Mouse (Mus musculus) liver, embryonic 13.5 days (tissue): ENCODE results near the gene Tmc1. TPM values are rescaled to one million over a fixed set of nuclear protein-coding genes. Genes with fewer than 3 reads are reported as not detected.

ENCODE experiments used
- ATAC-seq: fragments of 200-750 bp; cut with Nextera tagmentation; 2 replicates; pipeline ENCODE4 v1.8.0; 2017; ENCODE audit warnings: low read depth, mild to moderate bottlenecking, moderate number of reproducible peaks, moderate library complexity
- DNase-seq: peaks from one replicate; pipeline ENCODE4 v3.0.0; 2022
- H3K27ac ChIP-seq: fragments of 300-500 bp; sonication (generic); 2 replicates; pipeline ENCODE4 v1.5.1; 2015; ENCODE audit warnings: moderate library complexity, mild to moderate bottlenecking, inconsistent platforms
- H3K27me3 ChIP-seq: fragments of 300-500 bp; sonication (generic); 2 replicates; pipeline ENCODE4 v1.6.1; 2015; ENCODE audit warnings: mild to moderate bottlenecking, inconsistent platforms
- H3K36me3 ChIP-seq: fragments of 300-500 bp; sonication (generic); 2 replicates; pipeline ENCODE4 v1.6.1; 2015; ENCODE audit warnings: mild to moderate bottlenecking, inconsistent platforms
- H3K4me1 ChIP-seq: fragments of 300-500 bp; sonication (generic); replicated peaks from 2 replicates; pipeline ENCODE4 v1.6.1; 2015; ENCODE audit warnings: inconsistent platforms
- H3K4me2 ChIP-seq: fragments of 300-500 bp; sonication (generic); 2 replicates; pipeline ENCODE4 v1.6.1; 2015; ENCODE audit warnings: inconsistent platforms, mild to moderate bottlenecking, moderate library complexity
- H3K4me3 ChIP-seq: fragments of 300-500 bp; sonication (generic); replicated peaks from 2 replicates; pipeline ENCODE4 v1.5.1; 2015; ENCODE audit warnings: mild to moderate bottlenecking, inconsistent platforms
- H3K9ac ChIP-seq: fragments of 300-500 bp; sonication (generic); 2 replicates; pipeline ENCODE4 v1.6.1; 2015; ENCODE audit warnings: mild to moderate bottlenecking, inconsistent platforms
- H3K9me3 ChIP-seq: fragments of 300-500 bp; sonication (generic); replicated peaks from 2 replicates; pipeline ENCODE4 v1.6.1; 2016; ENCODE audit warnings: inconsistent platforms
- WGBS: fragments of 180-500 bp; shearing (Covaris S2); methylation state at CpG from one replicate; pipeline ENCODE4 v1.1.7; 2015; ENCODE audit not compliant: insufficient replicate concordance; 5-methylcytosine and 5-hydroxymethylcytosine counted together
- polyA plus RNA-seq: library from polyadenylated mRNA; unstranded; fragments of >200 nt; fragmentation: Nextera tagmentation; extraction: Ambion mirVana; gene quantifications from 2 replicates; pipeline ENCODE4 v1.2.1, GENCODE M21; 2015

Tmc1 gene
- polyA plus RNA-seq, 1 experiment from 2014 or later = 0.02 TPM

GRCm38 (mm10) chr19:20881205-20881604 is 72.8 kb downstream of the Tmc1 start:
- H3K9me3 ChIP-seq = no peaks in the 10 kb centered on the region
- 18% methylated on average over 2 of the region's 2 CpGs for WGBS
- H3K4me3 ChIP-seq = no peak overlapping the region
- no peaks in the 10 kb centered on the region for H3K4me1 ChIP-seq
- H3K4me2 ChIP-seq = no peak overlapping the region
- no peak for ATAC-seq
- no peaks in the 10 kb centered on the region for H3K27me3 ChIP-seq
- no peak overlapping the region for H3K9ac ChIP-seq
- H3K36me3 ChIP-seq = no peaks in the 10 kb centered on the region
- no peak for DNase-seq
- H3K27ac ChIP-seq = no peak overlapping the region

DNA sequence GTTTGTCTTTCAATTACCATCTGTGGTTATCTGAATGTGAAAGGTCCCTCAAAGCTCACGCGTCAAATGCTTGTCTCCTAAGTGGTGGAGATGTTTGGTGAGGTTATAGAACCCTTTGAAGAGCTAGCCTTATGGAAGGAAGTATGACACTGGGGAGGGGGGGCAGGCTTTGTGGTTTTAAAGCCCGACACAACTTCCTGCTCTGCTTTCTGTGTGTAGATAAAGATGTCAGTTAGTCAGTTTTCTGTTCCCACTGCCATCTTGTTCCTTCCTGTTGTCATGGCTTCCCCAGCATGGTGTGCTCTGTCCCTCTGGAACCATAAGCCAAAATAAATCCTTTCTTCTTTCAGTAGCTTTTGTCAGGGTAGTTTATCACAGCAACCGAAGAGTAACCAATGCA is 78.1 kb downstream of the Tmc1 start:
- Histone ChIP-seq H3K9me3 (no peaks in the 10 kb centered on the region), H3K27ac (no peak overlapping the region), H3K36me3 (no peaks in the 10 kb centered on the region), H3K4me2 (no peak overlapping the region), H3K9ac (no peak overlapping the region), H3K27me3 (no peaks in the 10 kb centered on the region), H3K4me1 (no peaks in the 10 kb centered on the region), H3K4me3 (no peak overlapping the region)
- WGBS = 25% methylated on average over 4 of the region's 4 CpGs
- DNase-seq (no peak), ATAC-seq (no peak)

GRCm38 (mm10) chr19:20861779-20862178 is 92.2 kb downstream of the Tmc1 start:
- Histone ChIP-seq H3K9ac (no peak overlapping the region), H3K4me1 (no peaks in the 10 kb centered on the region), H3K9me3 (no peaks in the 10 kb centered on the region), H3K36me3 (no peaks in the 10 kb centered on the region), H3K27me3 (no peaks in the 10 kb centered on the region), H3K4me2 (no peak overlapping the region), H3K27ac (no peak overlapping the region), H3K4me3 (no peak overlapping the region)
- ATAC-seq = no peak
- no peak for DNase-seq
- 61% methylated on average over 4 of the region's 4 CpGs for WGBS

- no peak for DNase-seq
- Histone ChIP-seq H3K36me3 (no peaks in the 10 kb centered on the region), H3K9ac (no peak overlapping the region), H3K4me1 (no peaks in the 10 kb centered on the region), H3K27me3 (no peaks in the 10 kb centered on the region), H3K4me3 (no peak overlapping the region), H3K4me2 (no peak overlapping the region), H3K9me3 (no peaks in the 10 kb centered on the region), H3K27ac (no peak overlapping the region)
- WGBS = 63% methylated on average over 1 of the region's 1 CpGs
- no peak for ATAC-seq
These were observed 93.7 kb downstream of the Tmc1 start for GRCm38 (mm10) chr19:20860270-20860669.

DNA sequence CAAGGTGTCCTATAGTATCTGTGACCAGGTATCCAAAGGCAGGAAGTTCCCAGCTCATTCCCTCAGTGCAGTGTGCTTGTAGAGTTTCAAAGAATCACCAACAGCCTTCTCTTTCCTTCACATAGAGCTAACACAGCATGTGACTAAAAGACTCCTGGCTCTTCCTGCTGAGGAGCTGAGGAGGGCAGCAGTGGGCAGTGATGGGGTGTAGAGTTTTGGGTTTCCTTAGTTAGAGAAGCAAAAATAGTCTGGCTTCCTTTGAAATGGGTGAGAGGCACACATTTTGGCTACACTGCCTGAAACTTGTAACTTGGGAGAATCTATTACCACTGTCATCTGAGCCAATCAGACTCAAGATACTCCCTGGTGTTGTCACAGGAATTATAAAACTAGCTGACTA is 96.2 kb downstream of the Tmc1 start:
- Histone ChIP-seq H3K9ac (no peak overlapping the region), H3K4me1 (no peaks in the 10 kb centered on the region), H3K27me3 (no peaks in the 10 kb centered on the region), H3K4me3 (no peak overlapping the region), H3K4me2 (no peak overlapping the region), H3K36me3 (no peaks in the 10 kb centered on the region), H3K27ac (no peak overlapping the region), H3K9me3 (no peaks in the 10 kb centered on the region)
- ATAC-seq (no peak), DNase-seq (no peak)

DNA sequence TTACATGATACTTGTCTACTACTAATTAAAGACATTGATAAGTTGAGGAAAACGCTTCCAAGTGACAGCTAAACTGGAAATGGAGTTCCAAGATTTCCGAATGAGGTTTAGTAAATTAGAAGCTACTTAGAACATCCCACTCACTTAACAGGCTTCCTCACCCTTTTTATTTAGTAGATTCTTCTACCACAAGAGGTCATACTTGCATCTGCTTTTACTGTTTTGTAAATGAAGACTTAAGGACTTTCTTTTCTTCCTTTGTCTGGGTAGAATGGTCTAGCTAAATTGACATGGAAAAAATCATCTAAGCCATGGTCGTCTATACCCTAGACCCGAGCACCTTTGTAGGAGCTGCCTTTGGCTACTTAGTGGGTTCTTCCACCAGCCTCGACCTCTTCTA is 105.1 kb downstream of the Tmc1 start:
- 34% methylated on average over 5 of the region's 5 CpGs for WGBS
- Histone ChIP-seq H3K27ac (no peak overlapping the region), H3K4me1 (no peaks in the 10 kb centered on the region), H3K9me3 (no peaks in the 10 kb centered on the region), H3K36me3 (no peaks in the 10 kb centered on the region), H3K27me3 (no peaks in the 10 kb centered on the region), H3K4me2 (no peak overlapping the region), H3K9ac (no peak overlapping the region), H3K4me3 (no peak overlapping the region)
- no peak for DNase-seq
- no peak for ATAC-seq

GRCm38 (mm10) chr19:20847476-20848073 is 106.4 kb downstream of the Tmc1 start:
- no peaks in the 10 kb centered on the region for H3K27me3 ChIP-seq
- ATAC-seq = no peak
- no peaks in the 10 kb centered on the region for H3K9me3 ChIP-seq
- H3K4me1 ChIP-seq = no peaks in the 10 kb centered on the region
- no peak overlapping the region for H3K4me3 ChIP-seq
- DNase-seq = no peak
- H3K27ac ChIP-seq = no peak overlapping the region
- no peak overlapping the region for H3K9ac ChIP-seq
- no peaks in the 10 kb centered on the region for H3K36me3 ChIP-seq
- 57% methylated on average over 3 of the region's 3 CpGs for WGBS
- H3K4me2 ChIP-seq = no peak overlapping the region

DNA sequence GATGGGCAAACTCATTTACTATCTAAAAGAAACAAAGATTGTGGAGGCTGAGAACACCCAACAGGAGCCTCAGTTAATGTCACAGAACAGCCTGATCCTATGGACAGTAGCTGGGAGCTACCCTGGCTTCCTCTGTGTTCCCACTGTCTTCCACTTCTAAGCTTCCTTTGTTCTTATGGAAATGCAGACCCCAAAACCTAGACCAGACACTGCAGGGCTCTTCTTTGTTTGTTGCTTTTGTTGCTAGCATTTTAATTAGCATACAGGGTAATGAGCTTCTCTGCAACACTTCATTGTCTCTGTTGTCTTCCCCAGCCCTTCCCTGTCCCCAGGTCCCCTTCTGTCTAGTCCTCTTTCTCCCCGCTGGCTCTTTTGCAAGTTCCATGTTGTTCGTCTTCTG is 116.6 kb downstream of the Tmc1 start:
- no peak overlapping the region for H3K4me2 ChIP-seq
- H3K27ac ChIP-seq = no peak overlapping the region
- ATAC-seq = no peak
- 69% methylated on average over 2 of the region's 2 CpGs for WGBS
- no peaks in the 10 kb centered on the region for H3K36me3 ChIP-seq
- H3K9me3 ChIP-seq = no peaks in the 10 kb centered on the region
- H3K4me3 ChIP-seq = no peak overlapping the region
- no peaks in the 10 kb centered on the region for H3K27me3 ChIP-seq
- H3K4me1 ChIP-seq = no peaks in the 10 kb centered on the region
- DNase-seq = no peak
- H3K9ac ChIP-seq = no peak overlapping the region

GRCm38 (mm10) chr19:20836055-20836845 is 117.8 kb downstream of the Tmc1 start:
- Histone ChIP-seq H3K4me1 (no peaks in the 10 kb centered on the region), H3K36me3 (no peaks in the 10 kb centered on the region), H3K9me3 (no peaks in the 10 kb centered on the region), H3K27ac (no peak overlapping the region), H3K4me3 (no peak overlapping the region), H3K9ac (no peak overlapping the region), H3K27me3 (no peaks in the 10 kb centered on the region), H3K4me2 (no peak overlapping the region)
- no peak for ATAC-seq
- DNase-seq = no peak
- WGBS = 59% methylated on average over 9 of the region's 9 CpGs

DNA sequence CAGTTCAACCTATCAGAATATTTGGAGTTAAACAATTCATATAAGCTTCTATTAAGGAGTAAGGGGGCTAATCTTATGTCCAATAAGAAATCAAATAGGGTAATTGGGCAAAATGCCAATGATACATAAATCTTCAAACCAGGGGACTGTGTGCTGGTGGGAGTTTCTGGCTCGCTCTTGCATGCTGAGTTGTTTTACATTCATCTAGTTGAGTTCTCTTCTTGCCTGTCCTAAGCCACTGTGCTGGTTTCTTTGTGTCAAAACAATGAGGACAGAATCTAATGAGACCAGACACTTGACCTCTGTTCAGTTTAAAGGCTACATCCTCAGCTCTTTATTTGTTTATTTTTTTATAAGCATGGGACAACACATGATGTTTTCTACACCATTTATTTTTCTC is 119.1 kb downstream of the Tmc1 start:
- H3K27ac ChIP-seq = no peak overlapping the region
- ATAC-seq (no peak), DNase-seq (no peak)
- H3K9me3 ChIP-seq = no peaks in the 10 kb centered on the region
- H3K4me3 ChIP-seq = no peak overlapping the region
- no peak overlapping the region for H3K4me2 ChIP-seq
- H3K9ac ChIP-seq = no peak overlapping the region
- no peaks in the 10 kb centered on the region for H3K36me3 ChIP-seq
- no peaks in the 10 kb centered on the region for H3K27me3 ChIP-seq
- WGBS = 59% methylated on average over 1 of the region's 1 CpGs
- H3K4me1 ChIP-seq = no peaks in the 10 kb centered on the region

DNA sequence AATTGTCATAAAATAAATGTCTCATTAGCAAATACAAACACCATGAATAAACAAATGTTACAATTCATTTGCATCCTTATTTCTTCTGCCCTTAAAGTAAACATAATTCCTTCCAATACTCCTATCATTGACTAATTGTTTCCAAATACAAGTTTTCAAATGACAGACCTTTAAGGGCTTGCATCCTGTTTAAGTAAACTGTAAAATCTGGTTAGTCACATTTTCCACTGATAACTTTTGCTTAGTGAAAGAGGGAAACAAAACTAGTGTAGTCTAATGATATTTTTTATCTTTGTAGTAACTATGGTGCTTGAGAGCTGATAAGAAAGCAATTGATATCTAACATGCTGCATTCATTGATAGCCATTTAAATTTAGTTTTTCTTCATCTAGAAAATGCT is 154.5 kb downstream of the Tmc1 start:
- no peak for ATAC-seq
- H3K9ac ChIP-seq = no peak overlapping the region
- no peaks in the 10 kb centered on the region for H3K27me3 ChIP-seq
- no peak overlapping the region for H3K4me2 ChIP-seq
- DNase-seq = no peak
- H3K4me3 ChIP-seq = no peak overlapping the region
- no peaks in the 10 kb centered on the region for H3K36me3 ChIP-seq
- no peak overlapping the region for H3K27ac ChIP-seq
- H3K4me1 ChIP-seq = no peaks in the 10 kb centered on the region
- no peaks in the 10 kb centered on the region for H3K9me3 ChIP-seq

DNA sequence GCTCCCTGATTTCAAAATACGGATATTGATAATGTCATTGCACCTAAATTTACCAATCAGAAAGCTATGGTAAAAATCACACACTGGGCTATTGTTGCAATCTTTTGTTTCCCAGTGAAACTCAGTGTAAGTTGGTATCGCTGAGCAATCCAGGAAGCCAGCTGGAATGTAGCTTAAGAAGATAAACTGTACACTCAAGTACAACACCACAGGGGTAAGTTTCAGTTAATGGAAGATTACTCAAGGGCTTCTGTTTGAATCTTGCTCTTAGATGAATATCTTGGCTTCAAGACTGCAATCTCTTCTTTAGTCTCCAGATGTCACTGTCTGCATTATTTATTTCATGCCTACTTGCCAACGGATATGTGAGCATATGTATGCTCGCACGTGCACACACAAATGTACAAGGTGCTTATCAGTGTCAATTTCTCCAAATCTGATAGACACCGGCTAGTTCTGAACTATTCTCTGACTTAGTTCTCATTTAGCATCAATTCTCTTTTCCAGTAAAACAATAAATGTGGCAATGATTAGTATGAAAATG is 156.4 kb downstream of the Tmc1 start:
- H3K36me3 ChIP-seq = no peaks in the 10 kb centered on the region
- H3K27ac ChIP-seq = no peak overlapping the region
- 34% methylated on average over 6 of the region's 6 CpGs for WGBS
- no peak overlapping the region for H3K4me3 ChIP-seq
- no peaks in the 10 kb centered on the region for H3K27me3 ChIP-seq
- DNase-seq (no peak), ATAC-seq (no peak)
- no peaks in the 10 kb centered on the region for H3K4me1 ChIP-seq
- no peak overlapping the region for H3K4me2 ChIP-seq
- H3K9ac ChIP-seq = no peak overlapping the region
- H3K9me3 ChIP-seq = no peaks in the 10 kb centered on the region
